Mouse (Mus musculus) intestine, embryonic 15.5 days (tissue): ENCODE data around the gene Ralb. TPM values are rescaled to one million over a fixed set of nuclear protein-coding genes. Genes with fewer than 3 reads are reported as not detected.

Experiments
- ATAC-seq: fragments of 200-750 bp; cut with Nextera tagmentation; 2 replicates; pipeline ENCODE4 v1.8.0; 2017; ENCODE audit warnings: moderate TSS enrichment, moderate library complexity
- H3K27ac ChIP-seq: fragments of 300-500 bp; sonication (generic); 2 replicates; pipeline ENCODE4 v1.5.1; 2015; ENCODE audit warnings: mild to moderate bottlenecking, inconsistent platforms
- H3K27me3 ChIP-seq: fragments of 300-500 bp; sonication (generic); replicated peaks from 2 replicates; pipeline ENCODE4 v1.6.1; 2015; ENCODE audit warnings: inconsistent platforms
- H3K36me3 ChIP-seq: fragments of 300-500 bp; sonication (generic); 2 replicates; pipeline ENCODE4 v1.6.1; 2015; ENCODE audit warnings: inconsistent platforms
- H3K4me1 ChIP-seq: fragments of 300-500 bp; sonication (generic); replicated peaks from 2 replicates; pipeline ENCODE4 v1.6.1; 2015; ENCODE audit warnings: inconsistent platforms
- H3K4me2 ChIP-seq: fragments of 300-500 bp; sonication (generic); replicated peaks from 2 replicates; pipeline ENCODE4 v1.6.1; 2015; ENCODE audit warnings: mild to moderate bottlenecking, inconsistent platforms
- H3K4me3 ChIP-seq: fragments of 300-500 bp; sonication (generic); replicated peaks from 2 replicates; pipeline ENCODE4 v1.5.1; 2015; ENCODE audit warnings: inconsistent platforms
- H3K9ac ChIP-seq: fragments of 300-500 bp; sonication (generic); 2 replicates; pipeline ENCODE4 v1.6.1; 2015; ENCODE audit warnings: inconsistent platforms
- H3K9me3 ChIP-seq: fragments of 300-500 bp; sonication (generic); 2 replicates; pipeline ENCODE4 v1.6.1; 2016; ENCODE audit warnings: inconsistent platforms
- WGBS: fragments of 180-500 bp; shearing (Covaris S2); methylation state at CpG from one replicate; pipeline ENCODE4 v1.1.7; 2015; 5-methylcytosine and 5-hydroxymethylcytosine counted together
- polyA plus RNA-seq: library from polyadenylated mRNA; unstranded; fragments of >200 nt; fragmentation: Nextera tagmentation; extraction: Ambion mirVana; gene quantifications from 2 replicates; pipeline ENCODE4 v1.2.1, GENCODE M21; 2015

The Ralb gene
- polyA plus RNA-seq = 172 and 179 TPM in 2 replicates

DNA sequence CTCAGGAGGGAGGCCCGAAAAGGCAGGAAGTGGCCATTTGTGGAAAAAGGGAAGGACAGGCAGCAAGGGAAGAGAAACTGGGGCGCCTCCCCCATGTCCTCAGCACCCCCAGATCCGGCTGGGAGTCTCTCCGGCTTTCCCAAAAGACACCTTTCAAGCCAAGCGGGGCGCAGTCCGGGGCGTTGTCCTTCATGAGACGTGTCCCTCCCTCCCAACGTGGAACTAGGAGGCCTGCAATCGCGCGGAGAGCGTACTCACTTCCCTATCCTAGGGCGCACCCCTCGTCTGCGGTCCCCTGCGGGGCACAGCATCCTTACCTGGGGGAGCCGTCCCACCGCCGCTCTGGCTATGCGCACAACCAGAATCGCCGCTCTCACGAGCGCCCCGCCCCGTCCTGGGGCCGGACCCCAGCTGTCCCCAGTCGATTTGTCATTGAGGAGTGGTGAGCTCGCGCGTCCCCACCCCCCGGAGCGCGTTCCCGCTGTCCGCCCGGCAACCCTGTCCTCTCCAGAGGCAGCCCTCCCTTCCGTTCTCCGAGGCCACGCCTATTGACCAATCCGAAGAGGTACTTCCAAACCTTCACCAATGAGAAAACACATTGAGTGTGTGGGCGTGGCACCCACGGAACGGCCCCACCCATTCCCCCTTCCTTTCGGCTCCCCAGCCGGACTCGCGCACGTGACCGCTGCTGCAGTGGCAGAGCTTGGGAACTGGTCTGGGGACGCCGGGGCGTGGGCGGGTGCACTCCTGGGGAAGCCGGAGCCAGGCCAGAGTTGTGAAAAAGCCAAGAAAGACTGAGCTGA is at the start of gene Ralb:
Gene Ralb (minus strand): TSS at position 535 of the 803 bp plus-strand sequence.
- peaks cover 9% of the 10 kb centered on the region for H3K4me1 ChIP-seq
- ATAC-seq = peak; percentile 98
- no peaks in the 10 kb centered on the region for H3K27me3 ChIP-seq
- no peaks in the 10 kb centered on the region; the same call in 1 of the 2 replicates for H3K36me3 ChIP-seq
- H3K9me3 ChIP-seq = no peaks in the 10 kb centered on the region
- under 1% methylated on average over 57 of the region's 57 CpGs for WGBS
- H3K4me2 ChIP-seq = peak within 1 kb of the TSS; percentile 69
- peak within 1 kb of the TSS; percentile 82 for H3K27ac ChIP-seq
- peak within 1 kb of the TSS; percentile 83 for H3K9ac ChIP-seq
- peak within 1 kb of the TSS; percentile 85 for H3K4me3 ChIP-seq

DNA sequence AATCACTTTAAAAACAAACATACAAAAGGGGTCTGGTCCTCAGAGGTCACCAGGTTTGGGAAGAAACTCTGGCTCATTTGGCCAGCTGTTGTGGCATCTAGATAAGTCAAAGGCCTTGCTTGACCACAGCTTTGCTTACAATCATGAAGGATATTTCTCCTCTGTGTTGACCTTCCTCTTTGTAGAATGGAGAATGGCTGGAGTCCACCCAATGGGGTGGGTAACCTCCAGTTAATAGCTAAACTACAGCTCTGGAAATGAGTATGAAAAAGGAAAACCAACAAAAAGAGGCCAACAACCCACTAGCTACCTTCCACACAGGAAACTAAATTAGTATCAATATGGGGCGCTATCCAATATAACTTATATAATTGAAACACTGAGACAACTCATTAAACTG is 47.1 kb upstream of the Ralb start:
- ATAC-seq = no peak
- H3K36me3 ChIP-seq = no peaks in the 10 kb centered on the region
- H3K4me3 ChIP-seq = no peak overlapping the region
- H3K9me3 ChIP-seq = no peaks in the 10 kb centered on the region
- H3K9ac ChIP-seq = no peak overlapping the region
- H3K27me3 ChIP-seq = no peaks in the 10 kb centered on the region
- WGBS = 96% methylated on average over 1 of the region's 1 CpGs
- H3K27ac ChIP-seq = no peak overlapping the region
- H3K4me1 ChIP-seq = no peaks in the 10 kb centered on the region
- no peak overlapping the region for H3K4me2 ChIP-seq

DNA sequence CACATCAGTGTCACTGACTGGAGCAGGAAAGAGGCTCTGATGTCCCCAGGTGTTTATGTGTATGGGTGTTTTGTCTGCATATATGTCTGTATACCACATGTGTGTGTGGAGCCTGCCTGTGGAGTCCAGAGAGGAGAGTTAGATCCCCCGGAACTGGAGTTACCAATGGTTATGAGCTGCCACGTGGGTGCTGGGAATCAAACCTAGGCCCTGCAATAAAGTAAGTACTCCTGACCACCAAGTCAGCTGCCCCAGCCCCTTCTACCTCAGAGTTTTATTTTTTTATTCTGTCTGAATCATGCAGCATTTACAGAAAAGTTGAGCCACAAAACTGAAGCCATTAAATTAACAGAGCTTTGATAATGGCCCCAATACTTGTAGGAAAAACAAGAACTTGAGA is 45.5 kb upstream of the Ralb start:
- ATAC-seq = no peak
- H3K27me3 ChIP-seq = no peaks in the 10 kb centered on the region
- 96% methylated on average over 2 of the region's 2 CpGs for WGBS
- H3K9me3 ChIP-seq = no peaks in the 10 kb centered on the region
- no peaks in the 10 kb centered on the region for H3K4me1 ChIP-seq
- no peak overlapping the region for H3K27ac ChIP-seq
- no peak overlapping the region for H3K4me2 ChIP-seq
- no peak overlapping the region for H3K4me3 ChIP-seq
- no peak overlapping the region for H3K9ac ChIP-seq
- H3K36me3 ChIP-seq = no peaks in the 10 kb centered on the region

DNA sequence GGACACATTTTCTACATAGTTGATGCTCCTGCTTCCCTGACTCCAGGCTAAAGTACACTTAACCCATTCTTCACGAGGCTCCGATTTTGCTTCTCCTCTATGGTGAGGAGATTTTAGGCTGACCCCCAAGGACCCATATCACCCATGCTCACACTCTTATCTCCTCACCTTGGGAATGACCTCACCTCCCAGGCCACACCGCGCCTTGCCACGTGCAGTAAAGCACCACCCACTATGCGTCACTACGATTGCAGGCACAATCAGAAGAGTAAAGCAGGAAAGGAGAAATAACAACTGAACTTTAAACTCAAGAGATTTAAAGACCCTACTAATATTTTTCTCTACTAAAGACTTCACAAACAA is 44.7 kb upstream of the Ralb start:
- H3K36me3 ChIP-seq = no peaks in the 10 kb centered on the region

DNA sequence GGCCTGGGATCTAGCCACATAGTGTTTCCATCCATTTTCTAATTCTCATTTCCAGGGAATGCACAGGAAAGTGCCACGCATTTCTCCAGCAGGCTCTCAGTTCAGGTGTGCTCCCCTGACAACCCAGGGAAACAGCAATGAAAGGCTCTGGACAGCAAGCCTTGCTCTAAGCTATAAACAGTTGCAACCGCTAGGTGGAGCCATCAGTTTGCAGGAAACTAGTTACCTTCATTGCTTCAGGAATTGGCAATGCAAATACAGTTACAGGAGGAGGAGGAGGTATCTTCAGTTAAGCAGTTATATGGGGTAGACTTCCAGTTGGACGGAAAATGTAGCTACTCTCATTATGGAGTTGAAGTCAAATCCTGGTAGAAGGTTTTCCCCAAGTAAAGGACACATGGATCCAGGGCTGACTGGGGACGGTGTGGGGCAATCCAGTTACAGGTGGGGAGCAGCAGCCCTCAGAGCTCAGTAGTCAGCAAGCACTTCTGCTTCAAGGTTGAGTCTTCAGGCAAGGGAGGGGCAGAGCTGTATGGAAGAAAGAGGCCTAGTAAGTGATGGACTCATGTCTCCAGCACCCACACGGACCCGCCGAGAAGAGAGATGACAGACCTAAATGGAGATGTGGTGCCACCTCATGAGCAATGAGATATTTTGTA is 44.2 kb upstream of the Ralb start:
- no peak overlapping the region for H3K27ac ChIP-seq
- H3K9ac ChIP-seq = no peak overlapping the region
- H3K27me3 ChIP-seq = no peaks in the 10 kb centered on the region
- peak; percentile 80 for ATAC-seq
- H3K4me1 ChIP-seq = 0 out of 2 replicates have a peak, but pooled peaks cover 4% of the 10 kb centered on the region
- H3K4me2 ChIP-seq = no peak overlapping the region
- WGBS = 68% methylated on average over 7 of the region's 7 CpGs
- no peak overlapping the region for H3K4me3 ChIP-seq
- no peaks in the 10 kb centered on the region for H3K36me3 ChIP-seq
- no peaks in the 10 kb centered on the region for H3K9me3 ChIP-seq

More for the DNA sequence above, 44.7 kb upstream of the Ralb start:
- WGBS = 71% methylated on average over 7 of the region's 7 CpGs
- no peak overlapping the region for H3K4me3 ChIP-seq
- 0 out of 2 replicates have a peak, but pooled peaks cover 4% of the 10 kb centered on the region for H3K4me1 ChIP-seq
- H3K27ac ChIP-seq = no peak overlapping the region
- no peak overlapping the region for H3K4me2 ChIP-seq
- ATAC-seq = peak; percentile 52
- H3K9ac ChIP-seq = no peak overlapping the region
- no peaks in the 10 kb centered on the region for H3K27me3 ChIP-seq
- H3K9me3 ChIP-seq = no peaks in the 10 kb centered on the region

DNA sequence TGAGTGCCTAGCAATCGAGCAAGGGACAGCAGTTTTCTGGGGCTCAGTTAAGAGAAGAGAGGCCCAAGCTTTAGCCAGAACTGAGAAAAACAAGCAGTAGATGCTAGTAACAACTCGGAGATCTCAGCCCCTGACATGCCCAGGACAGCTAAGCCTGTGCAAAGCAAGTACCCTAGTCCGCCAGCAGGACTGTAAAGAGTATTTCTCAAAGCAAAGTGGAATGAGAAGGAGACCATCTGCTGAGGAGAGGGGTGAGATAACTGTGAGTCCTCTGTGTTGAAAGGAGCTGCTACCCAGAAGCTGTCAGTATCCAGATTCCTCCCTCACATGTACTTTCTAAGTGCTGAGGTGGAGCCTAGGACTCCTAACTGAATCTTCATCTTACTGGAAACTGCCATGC is 41.9 kb upstream of the Ralb start:
- ATAC-seq = no peak
- H3K27me3 ChIP-seq = no peaks in the 10 kb centered on the region
- 94% methylated on average over 3 of the region's 3 CpGs for WGBS
- H3K9me3 ChIP-seq = no peaks in the 10 kb centered on the region
- no peak overlapping the region for H3K4me3 ChIP-seq
- no peak overlapping the region for H3K9ac ChIP-seq
- H3K4me1 ChIP-seq = 0 out of 2 replicates have a peak, but pooled peaks cover 4% of the 10 kb centered on the region
- no peak overlapping the region for H3K27ac ChIP-seq
- H3K4me2 ChIP-seq = no peak overlapping the region
- H3K36me3 ChIP-seq = no peaks in the 10 kb centered on the region

DNA sequence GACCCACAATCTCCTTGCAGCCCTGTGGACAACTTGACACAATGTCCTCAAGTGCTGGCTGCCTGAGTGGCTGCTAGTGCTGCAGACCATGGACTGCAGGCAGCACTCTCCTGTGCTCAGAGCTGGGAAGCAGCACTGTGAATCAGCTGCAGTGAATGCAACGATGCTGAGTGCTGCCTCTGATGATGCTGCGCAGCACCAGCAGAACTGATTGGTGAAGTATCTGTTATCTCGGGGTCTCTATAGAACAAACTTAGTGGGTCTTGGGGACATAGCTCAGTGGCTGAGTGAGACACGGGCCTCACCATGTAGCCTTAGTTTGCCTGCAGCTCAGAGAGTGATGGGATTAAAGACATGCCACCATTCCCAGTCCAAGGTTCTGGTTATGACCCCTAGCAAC is 41.1 kb upstream of the Ralb start:
- H3K27ac ChIP-seq = no peak overlapping the region
- no peak for ATAC-seq
- H3K36me3 ChIP-seq = no peaks in the 10 kb centered on the region
- H3K27me3 ChIP-seq = no peaks in the 10 kb centered on the region
- no peaks in the 10 kb centered on the region for H3K9me3 ChIP-seq
- no peak overlapping the region for H3K9ac ChIP-seq
- 0 out of 2 replicates have a peak, but pooled peaks cover 4% of the 10 kb centered on the region for H3K4me1 ChIP-seq
- H3K4me2 ChIP-seq = no peak overlapping the region
- 84% methylated on average over 4 of the region's 4 CpGs for WGBS
- no peak overlapping the region for H3K4me3 ChIP-seq

DNA sequence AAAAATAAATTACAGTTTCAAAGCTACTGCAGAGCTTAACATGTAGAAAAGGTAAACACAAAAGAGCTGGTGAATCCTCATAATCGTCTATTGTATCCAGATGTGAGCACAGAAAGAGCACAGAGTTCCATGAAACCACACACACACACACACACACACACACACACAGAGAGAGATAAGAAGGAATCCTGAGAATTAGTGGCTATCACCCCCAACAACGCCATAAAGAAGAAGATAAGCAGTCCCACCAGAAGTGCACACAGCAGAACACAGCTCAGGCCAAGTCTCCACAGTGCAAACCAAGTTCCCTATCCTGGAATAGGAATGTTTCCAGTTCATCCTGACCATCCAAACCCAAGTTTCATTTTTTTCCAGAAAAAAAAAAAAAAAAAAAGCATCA is 40.6 kb upstream of the Ralb start:
- no peak overlapping the region for H3K4me3 ChIP-seq
- H3K4me2 ChIP-seq = no peak overlapping the region
- H3K36me3 ChIP-seq = no peaks in the 10 kb centered on the region
- H3K27me3 ChIP-seq = no peaks in the 10 kb centered on the region
- ATAC-seq = no peak
- H3K27ac ChIP-seq = no peak overlapping the region
- H3K4me1 ChIP-seq = 0 out of 2 replicates have a peak, but pooled peaks cover 4% of the 10 kb centered on the region
- WGBS = 31% methylated on average over 2 of the region's 2 CpGs
- no peaks in the 10 kb centered on the region for H3K9me3 ChIP-seq
- H3K9ac ChIP-seq = no peak overlapping the region

DNA sequence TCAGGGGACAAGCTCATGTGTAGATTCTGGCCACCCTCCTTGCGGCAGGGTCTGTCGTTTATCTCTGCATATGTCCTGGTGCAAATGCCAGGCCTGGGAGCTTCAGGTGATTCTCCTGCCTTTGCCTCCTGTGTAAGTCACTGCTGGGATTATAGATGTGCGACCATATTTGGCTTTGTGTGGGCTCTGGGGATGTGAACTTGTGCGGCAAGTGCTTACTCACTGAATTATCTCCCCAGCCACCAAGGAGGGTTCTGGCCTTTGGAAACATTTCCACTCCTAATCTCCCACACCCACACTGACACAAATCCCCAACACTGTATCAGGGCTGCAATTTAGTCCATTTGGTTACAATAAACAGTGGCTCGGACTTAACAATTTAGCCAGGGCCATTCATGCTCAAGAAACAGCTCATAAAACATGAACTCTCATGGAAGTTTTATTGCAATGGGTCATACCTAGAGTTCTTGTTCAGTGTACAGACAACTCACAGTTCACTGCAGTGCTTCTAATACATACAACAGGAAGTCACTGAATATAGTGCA is 40.1 kb upstream of the Ralb start:
- H3K27me3 ChIP-seq = no peaks in the 10 kb centered on the region
- H3K4me1 ChIP-seq = 0 out of 2 replicates have a peak, but pooled peaks cover 4% of the 10 kb centered on the region
- H3K9ac ChIP-seq = no peak overlapping the region
- H3K36me3 ChIP-seq = no peaks in the 10 kb centered on the region
- ATAC-seq = no peak
- no peak overlapping the region for H3K4me2 ChIP-seq
- H3K27ac ChIP-seq = no peak overlapping the region
- H3K9me3 ChIP-seq = no peaks in the 10 kb centered on the region
- WGBS = 58% methylated on average over 5 of the region's 5 CpGs
- no peak overlapping the region for H3K4me3 ChIP-seq

DNA sequence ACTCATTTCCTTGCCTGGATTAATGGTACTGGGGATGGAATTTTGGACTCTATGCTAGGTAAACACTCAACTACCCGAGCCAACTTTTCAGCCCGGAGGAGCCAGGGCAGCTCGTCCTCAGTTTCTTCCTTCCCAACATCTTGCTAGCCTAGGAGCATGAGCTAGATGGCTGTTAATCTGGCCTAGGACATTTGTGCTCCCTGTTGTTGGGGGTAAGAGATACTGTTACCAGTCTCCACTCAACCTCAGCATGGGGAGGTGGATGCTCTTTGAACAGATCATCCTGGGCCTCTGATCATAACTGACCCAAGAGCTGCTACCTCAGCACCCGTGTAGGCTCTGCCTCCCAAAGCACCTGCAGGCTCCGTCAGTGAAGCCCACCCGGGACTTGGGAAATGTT is 38.7 kb upstream of the Ralb start:
- H3K4me1 ChIP-seq = 0 out of 2 replicates have a peak, but pooled peaks cover 4% of the 10 kb centered on the region
- WGBS = 82% methylated on average over 6 of the region's 6 CpGs

DNA sequence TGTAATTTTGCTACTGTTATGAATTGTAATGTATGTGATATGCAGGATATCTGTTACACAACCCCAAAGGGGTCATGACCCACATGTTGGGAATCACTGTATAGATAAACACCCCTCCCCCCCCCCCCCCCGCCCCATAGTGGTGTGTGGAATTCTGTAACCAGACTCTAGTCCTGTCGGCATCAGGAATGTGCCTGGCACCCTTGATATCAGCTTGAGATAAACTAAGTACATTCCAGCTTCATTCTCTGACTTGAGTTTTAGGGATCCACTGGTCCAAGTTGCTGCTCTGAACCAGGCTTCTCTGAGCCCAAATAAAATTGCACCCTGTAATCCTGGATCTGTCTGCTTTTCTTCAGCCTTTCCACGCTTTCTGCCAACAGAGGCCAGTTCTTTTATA is 37.0 kb upstream of the Ralb start:
- peak; percentile 31 for ATAC-seq

More for the DNA sequence above, 38.7 kb upstream of the Ralb start:
- Histone ChIP-seq H3K4me2 (no peak overlapping the region), H3K27ac (no peak overlapping the region), H3K9ac (no peak overlapping the region), H3K27me3 (no peaks in the 10 kb centered on the region), H3K4me3 (no peak overlapping the region), H3K9me3 (no peaks in the 10 kb centered on the region), H3K36me3 (no peaks in the 10 kb centered on the region)
- ATAC-seq = no peak

DNA sequence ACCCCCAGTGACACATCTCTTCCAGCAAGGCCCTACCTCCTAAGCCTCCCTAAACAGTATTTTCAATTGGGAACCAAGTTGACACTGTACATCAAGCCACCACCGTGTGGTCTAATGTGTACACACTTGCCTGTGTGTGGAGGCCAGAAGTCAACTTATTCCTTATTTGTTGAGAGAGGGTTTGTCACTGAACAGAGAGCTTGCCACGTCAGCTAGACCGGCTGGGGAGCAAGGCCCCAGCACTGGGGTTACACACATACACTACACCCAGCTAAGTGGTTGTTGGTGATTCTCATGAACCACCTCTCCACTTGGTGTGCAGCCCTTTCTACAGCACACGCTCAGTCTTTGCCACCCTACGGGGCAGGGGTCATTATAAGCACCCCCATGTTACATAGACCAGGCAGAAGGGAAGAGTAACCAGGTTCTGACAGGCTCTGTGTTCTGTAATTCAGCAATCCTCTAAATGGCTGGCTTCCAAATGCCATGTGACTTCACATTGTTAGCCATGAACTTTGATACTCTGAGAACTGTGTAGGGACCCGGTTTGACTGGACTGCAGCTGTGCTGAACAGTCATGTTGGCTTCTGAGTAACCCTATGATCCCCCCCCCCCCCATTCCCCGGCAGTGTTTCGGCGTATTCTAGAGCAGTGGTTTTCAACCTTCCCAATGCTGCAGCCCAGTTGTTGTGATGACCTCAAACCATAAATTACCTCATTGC is 36.4 kb upstream of the Ralb start:
- Histone ChIP-seq H3K27ac (peak overlapping the region; percentile 15; the same call in 1 of the 2 replicates), H3K4me2 (no peak overlapping the region), H3K4me3 (no peak overlapping the region), H3K9me3 (no peaks in the 10 kb centered on the region), H3K4me1 (0 out of 2 replicates have a peak, but pooled peaks cover 4% of the 10 kb centered on the region), H3K36me3 (no peaks in the 10 kb centered on the region), H3K9ac (no peak overlapping the region), H3K27me3 (no peaks in the 10 kb centered on the region)
- WGBS = 52% methylated on average over 9 of the region's 9 CpGs
- ATAC-seq = peak; percentile 88

More for the DNA sequence above, 37.0 kb upstream of the Ralb start:
- Histone ChIP-seq H3K4me3 (no peak overlapping the region), H3K9ac (no peak overlapping the region), H3K36me3 (no peaks in the 10 kb centered on the region), H3K4me2 (no peak overlapping the region), H3K27me3 (no peaks in the 10 kb centered on the region), H3K4me1 (0 out of 2 replicates have a peak, but pooled peaks cover 4% of the 10 kb centered on the region), H3K27ac (no peak overlapping the region), H3K9me3 (no peaks in the 10 kb centered on the region)
- WGBS = 39% methylated on average over 3 of the region's 3 CpGs
